Comparison of ENCODE assay signal across 8 mouse cellular contexts in the genomic region with DNA sequence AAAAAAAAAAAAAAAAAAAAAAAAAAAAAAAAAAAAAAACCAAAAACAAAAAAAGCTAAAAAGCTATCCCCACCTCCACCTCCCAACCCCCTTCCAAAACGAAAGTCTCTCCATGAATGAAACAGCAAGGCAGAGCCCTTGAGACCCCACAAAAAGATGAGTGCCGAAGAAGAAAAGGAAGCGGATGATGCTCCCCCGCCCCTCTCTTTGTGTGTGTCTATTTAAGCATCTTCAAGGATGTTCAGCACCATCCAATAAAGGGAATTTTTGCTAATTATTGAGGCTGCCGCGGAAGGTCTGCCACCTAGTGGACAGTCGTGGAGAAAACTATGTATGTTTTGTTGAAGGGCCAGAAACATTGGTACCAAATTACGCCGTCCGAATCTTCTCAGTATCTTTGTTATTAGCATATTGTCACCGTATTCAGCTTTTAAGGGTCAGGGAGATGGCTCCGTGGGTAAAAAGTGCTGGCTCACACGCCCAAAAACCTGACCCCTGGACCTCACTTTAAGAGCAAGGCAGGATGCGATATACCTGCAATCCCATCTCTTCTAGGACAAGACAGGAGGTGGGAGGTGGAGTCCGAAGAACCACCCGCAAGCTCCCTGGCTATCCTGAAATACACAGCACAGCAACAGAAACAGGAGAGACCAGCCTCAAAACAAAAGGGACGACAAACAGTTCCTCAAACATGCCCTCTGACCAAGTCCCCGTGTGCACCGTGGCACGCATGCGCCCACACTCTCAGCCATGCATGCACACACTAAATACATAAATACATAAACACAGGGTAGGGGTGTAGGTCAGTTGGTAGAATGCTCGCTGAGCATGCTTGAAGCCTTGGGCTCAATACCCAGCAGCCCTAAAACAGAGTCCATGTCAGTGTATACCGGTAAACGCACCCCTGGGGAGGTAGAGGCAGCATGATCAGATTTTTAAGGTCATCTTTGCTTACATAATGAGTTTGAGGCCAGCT. TPM values are rescaled to one million over a fixed set of nuclear protein-coding genes. Genes with fewer than 3 reads are reported as not detected.
DNase-seq lines count a peak whose midpoint lies in the region; ATAC-seq and TF ChIP-seq lines count a peak whose summit lies in the region.

No protein-coding gene starts in this region.

- DNase-seq in heart, adult 2 months = peak; percentile 46 to 68
- DNase-seq in heart, adult 11 months = no peak
- DNase-seq in cerebellum, adult 18-20 months = peak; percentile 65 to 74
- DNase-seq in left cerebral cortex, postnatal 10 days (ENCODE audit: extremely low spot score in 1 of 2, low spot score in 2 of 2) = peak; percentile 55 to 66
- peak; percentile 80 to 83 for DNase-seq in right cerebral cortex, adult 2 months (ENCODE audit: low spot score in 2 of 2)

- TF ChIP-seq POLR2A in heart, adult 2 months (IDR thresholded peaks at IDR 0.05; ENCODE audit: insufficient read depth, low read depth, low read length) = no peak

- TF ChIP-seq EP300 in heart, adult 2 months (IDR thresholded peaks at IDR 0.05; ENCODE audit: insufficient read depth, low read depth, low read length) = no peak

- peak overlapping the region; percentile 41 for H3K4me2 ChIP-seq in forebrain, embryonic 16.5 days (ENCODE audit: low read length)
- peak overlapping the region; percentile 47 for H3K4me2 ChIP-seq in hindbrain, embryonic 16.5 days (ENCODE audit: low read length)

- intact Hi-C loops in heart, adult 2 months (cut with DNase I) = loop anchor here (2.0 kb wide), 1 partner anchor 314 kb away; no protein-coding TSS in a partner anchor
- intact Hi-C loops in left cerebral cortex, postnatal 10 days (cut with DNase I) = no loop called here

- H3K4me1 ChIP-seq in heart, adult 2 months (ENCODE audit: control insufficient read depth, insufficient read depth, low read length) = peaks cover 1% of the 10 kb centered on the region; the same call in 1 of the 2 replicates
- H3K4me1 ChIP-seq in forebrain, embryonic 16.5 days (replicated peaks; ENCODE audit: control insufficient read depth, insufficient read depth, low read length) = no peaks in the 10 kb centered on the region
- H3K4me1 ChIP-seq in hindbrain, embryonic 16.5 days (ENCODE audit: control insufficient read depth, insufficient read depth, low read depth, low read length) = no peaks in the 10 kb centered on the region

- H3K79me2 ChIP-seq in heart, adult 2 months (replicated peaks; ENCODE audit: control insufficient read depth, insufficient read depth, low read length) = no peaks in the 10 kb centered on the region

- H3K27ac ChIP-seq in heart, adult 2 months = no peak overlapping the region
- H3K27ac ChIP-seq in forebrain, embryonic 16.5 days (ENCODE audit: low read length) = no peak overlapping the region
- no peak overlapping the region for H3K27ac ChIP-seq in hindbrain, embryonic 16.5 days (ENCODE audit: low read depth, low read length)

- H3K9me3 ChIP-seq in forebrain, embryonic 16.5 days (ENCODE audit: control insufficient read depth, low read length) = no peaks in the 10 kb centered on the region
- H3K9me3 ChIP-seq in hindbrain, embryonic 16.5 days (ENCODE audit: control insufficient read depth, low read length) = no peaks in the 10 kb centered on the region

- H3K36me3 ChIP-seq in heart, adult 2 months (ENCODE audit: control insufficient read depth, insufficient read depth, low read length) = no peaks in the 10 kb centered on the region
- H3K36me3 ChIP-seq in forebrain, embryonic 16.5 days (ENCODE audit: control insufficient read depth, insufficient read depth) = no peaks in the 10 kb centered on the region
- H3K36me3 ChIP-seq in hindbrain, embryonic 16.5 days (ENCODE audit: control insufficient read depth, insufficient read depth, low read length) = no peaks in the 10 kb centered on the region

- H3K4me3 ChIP-seq in heart, adult 2 months = no peak overlapping the region
- H3K4me3 ChIP-seq in forebrain, embryonic 16.5 days (replicated peaks; ENCODE audit: low read length) = peak overlapping the region; percentile 39
- peak overlapping the region; percentile 24 for H3K4me3 ChIP-seq in hindbrain, embryonic 16.5 days (ENCODE audit: low read length)

- WGBS in heart, adult 2 months = 47% methylated on average over 24 of the region's 24 CpGs
- WGBS in forebrain, embryonic 16.5 days = 45% methylated on average over 24 of the region's 24 CpGs
- WGBS in hindbrain, embryonic 16.5 days = 43% methylated on average over 24 of the region's 24 CpGs

- TF ChIP-seq CTCF in heart, adult 2 months (IDR thresholded peaks at IDR 0.05) = peak; percentile 86

- peak; percentile 75 for ATAC-seq in forebrain, embryonic 16.5 days
- peak; percentile 68 for ATAC-seq in hindbrain, embryonic 16.5 days
- ATAC-seq in megakaryocyte, adult 5-6 weeks (ENCODE audit: poor library complexity, severe bottlenecking) = peak; percentile 75

- H3K27me3 ChIP-seq in heart, adult 2 months (ENCODE audit: control insufficient read depth, insufficient read depth, low read length) = no peaks in the 10 kb centered on the region
- no peaks in the 10 kb centered on the region for H3K27me3 ChIP-seq in forebrain, embryonic 16.5 days (replicated peaks; ENCODE audit: control insufficient read depth, insufficient read depth, low read length)
- no peaks in the 10 kb centered on the region for H3K27me3 ChIP-seq in hindbrain, embryonic 16.5 days (replicated peaks; ENCODE audit: control insufficient read depth, insufficient read depth, low read length)

- H3K9ac ChIP-seq in heart, adult 2 months (ENCODE audit: low read depth, low read length) = no peak overlapping the region
- peak overlapping the region; percentile 27; the same call in 1 of the 2 replicates for H3K9ac ChIP-seq in forebrain, embryonic 16.5 days (replicated peaks; ENCODE audit: low read depth, low read length)
- H3K9ac ChIP-seq in hindbrain, embryonic 16.5 days (ENCODE audit: low read depth, low read length) = peak overlapping the region; percentile 14; the same call in 1 of the 2 replicates

RNA-seq across cellular contexts. Expression of gene Osbpl8, which starts 55.6 kb away (rescaled TPM):
- 10 to 100 TPM; 70.0 to 73.7 TPM for total RNA-seq in heart, adult 2 months (2021)
- 10.9 and 23.9 TPM in 2 replicates for polyA plus RNA-seq in heart, adult 2 months (2012; rRNA removed)
- 23.7 and 23.8 TPM in 2 replicates for polyA plus RNA-seq in forebrain, embryonic 16.5 days (2015; fragmentation: Nextera tagmentation; extraction: Ambion mirVana)
- polyA plus RNA-seq in hindbrain, embryonic 16.5 days (2015; fragmentation: Nextera tagmentation; extraction: Ambion mirVana) = 12.5 and 13.2 TPM in 2 replicates
- total RNA-seq in left cerebral cortex, postnatal 10 days (2021) = 10 to 100 TPM; 67.4 to 67.7 TPM
- total RNA-seq in megakaryocyte, adult 5-6 weeks (2015) = 65.5 and 68.1 TPM in 2 replicates
- total RNA-seq in megakaryocyte, adult 5-6 weeks (2017) = 95.3 and 105 TPM in 2 replicates
